Mouse (Mus musculus): ENCODE measurements around the gene Gm4881. TPM values are rescaled to one million over a fixed set of nuclear protein-coding genes. Genes with fewer than 3 reads are reported as not detected.

Gm4881 gene
- not detected in 2 replicates for polyA plus RNA-seq (2012)

- TF ChIP-seq GATA1 (IDR thresholded peaks at IDR 0.05; ENCODE audit: low read length), result no peak
These were observed at the start of gene Gm4881 for GRCm38 (mm10) chr7:24944257-24944950. Gene Gm4881, minus strand, starts transcription at chr7:24944494.

GRCm38 (mm10) chr7:24993081-24993480 lies 48.8 kb upstream of the Gm4881 start:
- no peak for TF ChIP-seq GATA1 (IDR thresholded peaks at IDR 0.05; ENCODE audit: low read length)

GRCm38 (mm10) chr7:24990478-24990877 lies 46.2 kb upstream of the Gm4881 start:
- no peak for TF ChIP-seq GATA1 (IDR thresholded peaks at IDR 0.05; ENCODE audit: low read length)

GRCm38 (mm10) chr7:24987941-24988340 lies 43.6 kb upstream of the Gm4881 start:
- no peak for TF ChIP-seq GATA1 (IDR thresholded peaks at IDR 0.05; ENCODE audit: low read length)

- TF ChIP-seq GATA1 (IDR thresholded peaks at IDR 0.05; ENCODE audit: low read length), result no peak
These were observed 41.5 kb upstream of the Gm4881 start for GRCm38 (mm10) chr7:24985799-24986198.

GRCm38 (mm10) chr7:24984307-24984706 lies 40.0 kb upstream of the Gm4881 start:
- TF ChIP-seq GATA1 (IDR thresholded peaks at IDR 0.05; ENCODE audit: low read length), result no peak

GRCm38 (mm10) chr7:24983396-24983795 lies 39.1 kb upstream of the Gm4881 start:
- no peak for TF ChIP-seq GATA1 (IDR thresholded peaks at IDR 0.05; ENCODE audit: low read length)

GRCm38 (mm10) chr7:24980439-24980838 lies 36.1 kb upstream of the Gm4881 start:
- TF ChIP-seq GATA1 (IDR thresholded peaks at IDR 0.05; ENCODE audit: low read length), result no peak

- TF ChIP-seq GATA1 (IDR thresholded peaks at IDR 0.05; ENCODE audit: low read length), result no peak
These were observed 34.5 kb upstream of the Gm4881 start for GRCm38 (mm10) chr7:24978781-24979180.

- TF ChIP-seq GATA1 (IDR thresholded peaks at IDR 0.05; ENCODE audit: low read length), result peak; percentile 65
These were observed 30.8 kb upstream of the Gm4881 start for GRCm38 (mm10) chr7:24974893-24975595.

- no peak for TF ChIP-seq GATA1 (IDR thresholded peaks at IDR 0.05; ENCODE audit: low read length)
These were observed 29.6 kb upstream of the Gm4881 start for GRCm38 (mm10) chr7:24973902-24974301.

GRCm38 (mm10) chr7:24973208-24973607 lies 28.9 kb upstream of the Gm4881 start:
- TF ChIP-seq GATA1 (IDR thresholded peaks at IDR 0.05; ENCODE audit: low read length), result no peak

- TF ChIP-seq GATA1 (IDR thresholded peaks at IDR 0.05; ENCODE audit: low read length), result no peak
These were observed 27.9 kb upstream of the Gm4881 start, which contains the start of gene Rabac1 for GRCm38 (mm10) chr7:24971972-24972893. Gene Rabac1, minus strand, starts transcription at chr7:24972754.

GRCm38 (mm10) chr7:24971261-24971971 lies 27.1 kb upstream of the Gm4881 start:
- no peak for TF ChIP-seq GATA1 (IDR thresholded peaks at IDR 0.05; ENCODE audit: low read length)

- no peak for TF ChIP-seq GATA1 (IDR thresholded peaks at IDR 0.05; ENCODE audit: low read length)
These were observed 26.0 kb upstream of the Gm4881 start for GRCm38 (mm10) chr7:24970341-24970740.
